Mouse (Mus musculus) neural tube, embryonic 12.5 days (tissue): ENCODE results near the gene Kpna2. TPM values are rescaled to one million over a fixed set of nuclear protein-coding genes. Genes with fewer than 3 reads are reported as not detected.
"Not testable (repeated sequence)": the region's sequence is repeated elsewhere in the genome, so short reads cannot be mapped to it uniquely, and the experiment has no call there.

Experiments
- ATAC-seq: fragments of 200-750 bp; cut with Nextera tagmentation; 2 replicates; pipeline ENCODE4 v1.8.0; 2017; ENCODE audit warnings: low read depth, mild to moderate bottlenecking, moderate TSS enrichment, moderate library complexity; ENCODE audit not compliant: low FRiP score
- H3K27ac ChIP-seq: fragments of 300-500 bp; sonication (generic); 2 replicates; pipeline ENCODE4 v1.5.1; 2016
- H3K27me3 ChIP-seq: fragments of 300-500 bp; sonication (generic); replicated peaks from 2 replicates; pipeline ENCODE4 v1.6.1; 2016; ENCODE audit warnings: mild to moderate bottlenecking
- H3K36me3 ChIP-seq: fragments of 300-500 bp; sonication (generic); 2 replicates; pipeline ENCODE4 v1.6.1; 2016; ENCODE audit warnings: mild to moderate bottlenecking
- H3K4me1 ChIP-seq: fragments of 300-500 bp; sonication (generic); 2 replicates; pipeline ENCODE4 v1.6.1; 2016
- H3K4me2 ChIP-seq: fragments of 300-500 bp; sonication (generic); replicated peaks from 2 replicates; pipeline ENCODE4 v1.6.1; 2016; ENCODE audit warnings: mild to moderate bottlenecking
- H3K4me3 ChIP-seq: fragments of 300-500 bp; sonication (generic); 2 replicates; pipeline ENCODE4 v1.5.1; 2016
- H3K9ac ChIP-seq: fragments of 300-500 bp; sonication (generic); 2 replicates; pipeline ENCODE4 v1.6.1; 2016; ENCODE audit warnings: mild to moderate bottlenecking
- H3K9me3 ChIP-seq: fragments of 300-500 bp; sonication (generic); 2 replicates; pipeline ENCODE4 v1.6.1; 2016; ENCODE audit warnings: mild to moderate bottlenecking
- WGBS: fragments of 180-500 bp; shearing (Covaris S2); methylation state at CpG from one replicate; pipeline ENCODE4 v1.1.7; 2016; 5-methylcytosine and 5-hydroxymethylcytosine counted together
- polyA plus RNA-seq: library from polyadenylated mRNA; unstranded; fragments of >200 nt; fragmentation: Nextera tagmentation; extraction: Ambion mirVana; gene quantifications from 2 replicates; pipeline ENCODE4 v1.2.1, GENCODE M21; 2016

The Kpna2 gene
- polyA plus RNA-seq, 1 experiment from 2014 or later, result 392 TPM

GRCm38 (mm10) chr11:106998651-106999150, 640 bp downstream of the Kpna2 start:
- Histone ChIP-seq H3K9ac (peak overlapping the region; percentile 90), H3K27me3 (no peaks in the 10 kb centered on the region), H3K36me3 (peaks cover 33% of the 10 kb centered on the region), H3K9me3 (no peaks in the 10 kb centered on the region), H3K4me2 (peak overlapping the region; percentile 69), H3K27ac (peak overlapping the region; percentile 64), H3K4me1 (peaks cover 5% of the 10 kb centered on the region; the same call in 1 of the 2 replicates), H3K4me3 (peak overlapping the region; percentile 99)
- ATAC-seq, result peak; percentile 31
- WGBS, result under 1% methylated on average over 26 of the region's 26 CpGs

DNA sequence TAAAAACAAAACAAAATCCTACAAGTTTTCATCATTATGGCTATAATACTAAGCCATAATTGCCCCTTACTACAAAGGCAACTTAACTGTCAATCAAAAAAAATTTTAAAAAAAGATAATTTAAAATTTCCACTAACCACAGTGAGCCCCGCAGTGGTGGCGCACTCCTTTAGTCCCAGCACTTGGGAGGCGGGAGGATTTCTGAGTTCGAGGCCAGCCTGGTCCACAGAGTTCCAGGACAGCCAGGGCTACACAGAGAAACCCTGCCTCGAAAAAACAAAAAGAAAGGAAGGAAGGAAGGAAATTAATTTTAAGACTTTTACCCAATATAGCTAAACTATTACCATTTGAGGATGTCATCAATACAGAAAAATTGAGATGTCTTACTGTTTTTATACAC, 1.4 kb downstream of the Kpna2 start:
- peak overlapping the region; percentile 99 for H3K4me3 ChIP-seq
- H3K36me3 ChIP-seq, result peaks cover 39% of the 10 kb centered on the region
- 17% methylated on average over 5 of the region's 5 CpGs for WGBS
- no peaks in the 10 kb centered on the region for H3K27me3 ChIP-seq
- no peak for ATAC-seq
- no peak overlapping the region for H3K27ac ChIP-seq
- H3K9ac ChIP-seq, result peak overlapping the region; percentile 90; the same call in 1 of the 2 replicates
- H3K4me2 ChIP-seq, result peak overlapping the region; percentile 69
- H3K4me1 ChIP-seq, result peaks cover 5% of the 10 kb centered on the region; the same call in 1 of the 2 replicates
- no peaks in the 10 kb centered on the region for H3K9me3 ChIP-seq

GRCm38 (mm10) chr11:106996492-106996891, 2.8 kb downstream of the Kpna2 start:
- 0 out of 2 replicates have a peak overlapping the region, but pooled peaks have one; percentile 69 for H3K4me2 ChIP-seq
- not testable (repeated sequence) for H3K9ac ChIP-seq, H3K27me3 ChIP-seq, H3K27ac ChIP-seq, ATAC-seq, H3K9me3 ChIP-seq, H3K4me1 ChIP-seq, H3K4me3 ChIP-seq
- peaks cover 52% of the 10 kb centered on the region for H3K36me3 ChIP-seq
- WGBS, result 95% methylated on average over 7 of the region's 7 CpGs

GRCm38 (mm10) chr11:106994246-106995085, 4.9 kb downstream of the Kpna2 start:
- ATAC-seq, result no peak
- WGBS, result 90% methylated on average over 3 of the region's 3 CpGs
- no peak overlapping the region for H3K9ac ChIP-seq

DNA sequence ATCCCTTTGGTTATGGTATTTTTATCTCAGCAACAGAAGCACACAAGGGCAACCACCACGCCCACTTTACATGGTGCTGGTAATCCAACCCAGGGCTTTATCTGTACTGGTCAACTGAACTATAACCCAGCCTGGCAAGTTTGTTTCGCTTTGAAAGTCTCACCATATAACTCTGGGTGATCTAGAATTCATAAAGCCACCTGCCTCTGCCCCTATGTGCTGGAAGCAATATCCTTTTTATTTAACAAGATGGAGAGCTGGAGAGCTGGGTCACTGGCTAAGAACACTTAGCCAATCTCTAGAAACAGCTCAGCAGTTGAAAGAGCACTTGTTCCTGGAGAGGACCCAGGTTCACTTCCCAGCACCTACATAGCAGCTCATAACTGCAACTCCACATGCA, 12.0 kb downstream of the Kpna2 start:
- Histone ChIP-seq H3K4me2 (no peak overlapping the region), H3K27ac (no peak overlapping the region), H3K4me1 (no peaks in the 10 kb centered on the region), H3K9ac (no peak overlapping the region), H3K36me3 (peaks cover 50% of the 10 kb centered on the region), H3K27me3 (no peaks in the 10 kb centered on the region), H3K4me3 (no peak overlapping the region), H3K9me3 (no peaks in the 10 kb centered on the region)
- no peak for ATAC-seq
- 92% methylated on average over 2 of the region's 2 CpGs for WGBS

More at GRCm38 (mm10) chr11:106994246-106995085, 4.9 kb downstream of the Kpna2 start:
- H3K27ac ChIP-seq, result no peak overlapping the region
- H3K4me3 ChIP-seq, result no peak overlapping the region
- no peaks in the 10 kb centered on the region for H3K9me3 ChIP-seq
- no peaks in the 10 kb centered on the region for H3K27me3 ChIP-seq
- H3K36me3 ChIP-seq, result peaks cover 71% of the 10 kb centered on the region
- H3K4me2 ChIP-seq, result no peak overlapping the region
- H3K4me1 ChIP-seq, result peaks cover 5% of the 10 kb centered on the region; the same call in 1 of the 2 replicates

DNA sequence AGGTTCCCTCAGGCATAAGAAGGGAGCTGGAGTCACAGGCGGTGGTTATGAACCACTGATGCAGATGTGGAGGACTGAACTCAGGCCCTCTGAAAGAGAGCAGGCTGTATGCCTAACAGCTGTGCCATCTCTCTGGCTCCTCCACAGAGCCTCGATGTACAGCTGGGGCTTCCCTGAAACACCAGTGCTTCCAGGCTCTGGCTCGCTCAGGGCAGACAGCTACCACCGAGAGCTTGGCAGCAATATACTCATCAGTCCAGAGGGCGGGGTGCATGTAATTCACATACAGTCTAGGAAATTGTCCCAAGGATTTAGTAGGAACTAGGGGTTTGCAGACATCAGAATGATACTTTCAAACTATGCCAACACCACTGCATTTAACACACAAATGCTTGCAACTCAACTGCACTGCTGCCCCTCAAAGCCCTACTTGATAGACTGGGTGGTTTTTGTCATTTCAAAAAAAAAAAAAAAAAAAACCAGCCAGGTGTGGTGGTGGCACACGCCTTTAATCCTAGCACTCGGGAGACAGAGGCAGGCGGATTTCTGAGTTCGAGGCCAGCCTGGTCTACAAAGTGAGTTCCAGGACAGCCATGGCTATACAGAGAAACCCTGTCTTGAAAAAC, 13.2 kb downstream of the Kpna2 start:
- H3K27ac ChIP-seq, ATAC-seq, H3K27me3 ChIP-seq, H3K4me2 ChIP-seq, H3K9ac ChIP-seq, H3K4me3 ChIP-seq, H3K9me3 ChIP-seq, H3K4me1 ChIP-seq: not testable (repeated sequence)
- H3K36me3 ChIP-seq, result peaks cover 39% of the 10 kb centered on the region
- WGBS, result 84% methylated on average over 9 of the region's 9 CpGs

DNA sequence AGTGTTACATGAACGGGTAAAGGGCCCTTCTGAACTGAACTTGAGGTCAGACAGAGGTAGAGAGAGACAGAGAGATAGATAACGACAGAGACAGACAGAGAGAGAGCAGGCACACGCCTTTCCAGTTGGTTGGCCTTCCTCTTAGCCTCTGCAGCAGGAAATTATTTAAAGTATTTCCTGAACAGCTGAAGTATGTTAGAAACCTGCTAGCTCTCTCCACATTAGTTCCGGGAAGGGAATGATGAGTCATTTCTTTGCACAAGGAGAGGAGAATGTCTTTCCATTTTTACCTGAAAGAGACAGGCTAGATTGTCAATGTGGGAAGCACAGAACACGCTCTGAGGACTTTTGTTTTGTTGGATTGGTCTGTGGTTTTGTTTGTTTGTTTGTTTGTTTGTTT, 17.0 kb downstream of the Kpna2 start:
- 61% methylated on average over 5 of the region's 5 CpGs for WGBS
- Histone ChIP-seq H3K4me3 (no peak overlapping the region), H3K4me1 (no peaks in the 10 kb centered on the region), H3K27ac (no peak overlapping the region), H3K9me3 (no peaks in the 10 kb centered on the region), H3K27me3 (no peaks in the 10 kb centered on the region), H3K36me3 (peaks cover 7% of the 10 kb centered on the region), H3K9ac (no peak overlapping the region), H3K4me2 (no peak overlapping the region)
- no peak for ATAC-seq

- WGBS, result 32% methylated on average over 1 of the region's 1 CpGs
- Histone ChIP-seq H3K4me2 (no peak overlapping the region), H3K9ac (no peak overlapping the region), H3K27ac (no peak overlapping the region), H3K4me1 (no peaks in the 10 kb centered on the region), H3K27me3 (no peaks in the 10 kb centered on the region), H3K4me3 (no peak overlapping the region), H3K9me3 (no peaks in the 10 kb centered on the region), H3K36me3 (0 out of 2 replicates have a peak, but pooled peaks cover 3% of the 10 kb centered on the region)
- no peak for ATAC-seq
Observed at GRCm38 (mm10) chr11:106981787-106982186, 17.6 kb downstream of the Kpna2 start.

DNA sequence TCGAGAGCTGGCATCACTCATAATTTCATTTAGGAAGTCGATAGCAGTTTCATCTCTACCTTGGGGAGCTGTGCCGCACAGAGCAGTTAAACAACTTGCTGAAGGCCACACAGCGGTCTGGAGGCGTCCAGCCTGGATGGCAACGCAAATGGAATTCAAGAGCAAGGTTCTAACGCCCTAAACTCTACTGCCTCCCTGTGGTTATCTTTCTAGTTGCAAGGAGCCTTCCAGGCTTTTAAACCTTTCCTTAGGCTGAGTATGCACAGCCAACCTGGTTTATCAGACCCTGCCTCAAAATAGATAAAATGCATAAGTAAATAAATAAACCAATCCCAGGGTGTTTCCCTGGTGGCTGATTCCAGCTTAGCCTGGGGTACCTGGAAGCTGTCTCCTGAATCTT, 18.9 kb downstream of the Kpna2 start:
- Histone ChIP-seq H3K36me3 (0 out of 2 replicates have a peak, but pooled peaks cover 3% of the 10 kb centered on the region), H3K9ac (no peak overlapping the region), H3K4me3 (no peak overlapping the region), H3K4me2 (no peak overlapping the region), H3K4me1 (no peaks in the 10 kb centered on the region), H3K9me3 (no peaks in the 10 kb centered on the region), H3K27me3 (no peaks in the 10 kb centered on the region), H3K27ac (no peak overlapping the region)
- 34% methylated on average over 7 of the region's 7 CpGs for WGBS
- no peak for ATAC-seq

GRCm38 (mm10) chr11:106976194-106976593, 23.1 kb downstream of the Kpna2 start:
- H3K36me3 ChIP-seq, result no peaks in the 10 kb centered on the region
- no peak overlapping the region for H3K9ac ChIP-seq
- H3K27me3 ChIP-seq, result no peaks in the 10 kb centered on the region
- H3K27ac ChIP-seq, result no peak overlapping the region
- no peak overlapping the region for H3K4me3 ChIP-seq
- H3K4me1 ChIP-seq, result no peaks in the 10 kb centered on the region
- no peaks in the 10 kb centered on the region for H3K9me3 ChIP-seq
- no peak for ATAC-seq
- no peak overlapping the region for H3K4me2 ChIP-seq
- WGBS, result 85% methylated on average over 8 of the region's 8 CpGs

DNA sequence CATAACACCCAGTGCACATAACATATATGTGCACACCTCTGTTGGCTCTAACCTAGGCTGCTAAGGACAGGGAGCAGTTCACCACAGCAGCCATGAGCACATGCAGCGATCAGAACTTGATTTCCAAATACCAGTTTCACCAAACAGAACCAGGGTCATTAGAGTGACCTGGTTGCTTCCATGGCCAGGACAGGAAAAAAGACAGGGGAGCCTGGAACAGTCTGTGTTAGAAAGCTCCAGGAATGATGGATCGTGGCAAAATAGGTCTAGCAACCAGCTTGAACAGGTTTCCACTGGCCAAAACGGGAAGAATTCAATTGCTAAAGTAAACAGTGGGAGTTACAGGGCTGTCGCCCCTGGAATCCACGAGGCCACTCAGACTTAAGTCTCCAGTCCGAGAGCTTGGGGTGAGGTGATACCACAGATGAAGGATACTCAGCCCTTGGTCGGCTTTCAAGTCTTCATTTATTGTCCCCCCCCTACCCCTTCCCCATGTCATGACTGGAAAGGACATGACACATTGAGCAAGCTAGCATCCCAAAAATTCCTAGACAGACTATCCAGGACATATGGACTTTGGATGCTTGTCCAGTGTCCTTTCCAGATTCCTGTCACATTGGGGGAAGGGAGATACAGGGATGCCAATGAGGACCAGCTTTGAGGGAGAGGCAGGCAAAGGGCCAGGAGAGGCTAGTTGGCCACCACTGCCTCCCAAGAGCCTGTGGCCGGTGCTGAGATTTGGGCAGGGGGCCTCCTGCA, 23.7 kb downstream of the Kpna2 start:
- H3K4me1 ChIP-seq, result no peaks in the 10 kb centered on the region
- ATAC-seq, result no peak
- no peak overlapping the region for H3K27ac ChIP-seq
- no peaks in the 10 kb centered on the region for H3K36me3 ChIP-seq
- H3K4me3 ChIP-seq, result no peak overlapping the region
- no peaks in the 10 kb centered on the region for H3K9me3 ChIP-seq
- WGBS, result 78% methylated on average over 8 of the region's 8 CpGs
- H3K27me3 ChIP-seq, result no peaks in the 10 kb centered on the region
- no peak overlapping the region for H3K4me2 ChIP-seq
- no peak overlapping the region for H3K9ac ChIP-seq

DNA sequence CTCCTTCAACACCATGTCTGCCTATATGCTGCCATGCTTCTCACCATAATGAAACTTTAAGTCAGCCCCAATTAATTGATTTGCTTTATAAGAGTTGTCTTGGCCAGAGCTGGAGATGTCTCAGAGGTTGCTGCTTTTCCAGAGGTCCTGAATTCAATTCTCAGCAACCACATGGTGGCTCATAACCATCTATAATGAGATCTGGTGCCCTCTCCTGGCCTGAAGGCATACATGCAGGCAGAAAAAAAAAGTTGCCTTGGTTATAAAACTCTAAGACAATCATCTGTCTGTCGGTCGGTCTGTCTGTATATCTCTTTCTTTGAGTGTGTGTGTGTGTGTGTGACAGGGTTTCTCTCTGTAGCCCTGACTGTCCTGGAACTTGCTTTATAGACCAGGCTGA, 24.9 kb downstream of the Kpna2 start:
- H3K4me2 ChIP-seq, result no peak overlapping the region
- no peaks in the 10 kb centered on the region for H3K4me1 ChIP-seq
- no peaks in the 10 kb centered on the region for H3K9me3 ChIP-seq
- H3K9ac ChIP-seq, result no peak overlapping the region
- no peaks in the 10 kb centered on the region for H3K27me3 ChIP-seq
- no peaks in the 10 kb centered on the region for H3K36me3 ChIP-seq
- H3K4me3 ChIP-seq, result no peak overlapping the region
- WGBS, result 75% methylated on average over 2 of the region's 2 CpGs
- no peak overlapping the region for H3K27ac ChIP-seq
- no peak for ATAC-seq
